Mouse (Mus musculus) CH12.LX (cell line): ENCODE measurements around the gene Rnf7. TPM values are rescaled to one million over a fixed set of nuclear protein-coding genes. Genes with fewer than 3 reads are reported as not detected.

Experiments used
- DNase-seq: peaks from one replicate; pipeline ENCODE4 v3.0.0-alpha.2; 2013; ENCODE audit errors: extremely low read depth
- H3K27ac ChIP-seq: 2 replicates; pipeline ENCODE4 v1.5.1; 2012; ENCODE audit warnings: low read depth, mild to moderate bottlenecking, control low read depth, moderate library complexity; ENCODE audit not compliant: insufficient read depth
- H3K27me3 ChIP-seq: replicated peaks from 2 replicates; pipeline ENCODE3; 2012; ENCODE audit warnings: inconsistent platforms
- H3K36me3 ChIP-seq, 2 experiments: replicated peaks in 1 of 2; 2 replicates each; pipeline versions ENCODE3 to v1.6.1; 2012; ENCODE audit warnings: inconsistent platforms in 1 of 2, low read length in 1 of 2, mild to moderate bottlenecking in 1 of 2, mixed read lengths in 1 of 2, moderate library complexity in 1 of 2; ENCODE audit not compliant: control insufficient read depth in 1 of 2, insufficient read depth in 1 of 2
- H3K4me1 ChIP-seq, 2 experiments: 2 replicates each; pipeline ENCODE4 v1.6.1; 2012; ENCODE audit warnings: inconsistent platforms in 1 of 2, moderate library complexity in 1 of 2; ENCODE audit not compliant: insufficient read depth in 2 of 2, control insufficient read depth in 1 of 2
- H3K4me2 ChIP-seq: 2 replicates; pipeline ENCODE4 v1.6.1; 2012; ENCODE audit warnings: low read depth, mild to moderate bottlenecking, control low read depth; ENCODE audit not compliant: poor library complexity, insufficient read depth, severe bottlenecking
- H3K4me3 ChIP-seq, 3 experiments: fragments of 150-350 bp in 1 of 3; sonication (generic) in 1 of 3; replicated peaks in 1 of 3; 2 replicates each; pipeline versions ENCODE3 to v1.5.1; 2011 to 2012; ENCODE audit warnings: low read depth in 2 of 3, low read length in 2 of 3, mild to moderate bottlenecking in 2 of 3, moderate library complexity in 2 of 3, control low read depth in 1 of 3, improper control_type of control experiment in 1 of 3, inconsistent platforms in 1 of 3, mixed read lengths in 1 of 3; ENCODE audit not compliant: poor library complexity in 1 of 3
- H3K79me2 ChIP-seq: replicated peaks from 2 replicates; pipeline ENCODE4 v1.6.1; 2012; ENCODE audit warnings: mild to moderate bottlenecking, moderate library complexity; ENCODE audit not compliant: control insufficient read depth, poor library complexity, insufficient read depth, severe bottlenecking; ENCODE audit errors: extremely low read depth
- H3K9ac ChIP-seq: 2 replicates; pipeline ENCODE4 v1.6.1; 2012; ENCODE audit warnings: low read depth, mild to moderate bottlenecking, control low read depth, moderate library complexity; ENCODE audit not compliant: insufficient read depth
- H3K9me3 ChIP-seq: replicated peaks from 2 replicates; pipeline ENCODE3; 2012; ENCODE audit warnings: low read length, inconsistent platforms, mixed read lengths
- E2F4 ChIP-seq: IDR thresholded peaks from 2 replicates; pipeline ENCODE4 v1.6.1; 2011; ENCODE audit warnings: low read depth, low read length, improper control_type of control experiment; ENCODE audit not compliant: insufficient replicate concordance
- JUN ChIP-seq: IDR thresholded peaks from 2 replicates; pipeline ENCODE4 v1.6.1; 2011; ENCODE audit warnings: low read depth, mild to moderate bottlenecking, low read length, improper control_type of control experiment, moderate library complexity; ENCODE audit not compliant: insufficient read depth
- JUND ChIP-seq: conservative IDR thresholded peaks from 2 replicates; pipeline ENCODE4 v1.6.1; 2011; ENCODE audit warnings: low read depth, low read length, improper control_type of control experiment
- KAT2A ChIP-seq: IDR thresholded peaks from 2 replicates; pipeline ENCODE4 v1.6.1; 2012; ENCODE audit warnings: low read length, improper control_type of control experiment, inconsistent platforms; ENCODE audit not compliant: insufficient replicate concordance
- MAX ChIP-seq: IDR thresholded peaks from 2 replicates; pipeline ENCODE4 v1.6.1; 2011; ENCODE audit warnings: low read length, improper control_type of control experiment
- MEF2A ChIP-seq: IDR thresholded peaks from 2 replicates; pipeline ENCODE4 v1.6.1; 2014; ENCODE audit warnings: low read depth, mild to moderate bottlenecking, inconsistent platforms, low read length, improper control_type of control experiment, borderline replicate concordance
- MXI1 ChIP-seq: IDR thresholded peaks from 2 replicates; pipeline ENCODE4 v1.6.1; 2011; ENCODE audit warnings: mild to moderate bottlenecking, low read depth, low read length, improper control_type of control experiment
- MYC ChIP-seq: IDR thresholded peaks from 2 replicates; pipeline ENCODE4 v1.6.1; 2011; ENCODE audit warnings: low read depth, mild to moderate bottlenecking, improper control_type of control experiment, low read length
- PAX5 ChIP-seq: IDR thresholded peaks from 2 replicates; pipeline ENCODE4 v1.6.1; 2012; ENCODE audit warnings: low read length, inconsistent platforms, mixed read lengths
- POLR2A ChIP-seq: IDR thresholded peaks from 2 replicates; pipeline ENCODE4 v1.6.1; 2011; ENCODE audit warnings: low read depth, mild to moderate bottlenecking, improper control_type of control experiment, low read length
- RCOR1 ChIP-seq: conservative IDR thresholded peaks from 2 replicates; pipeline ENCODE4 v1.6.1; 2012; ENCODE audit warnings: low read depth, mild to moderate bottlenecking, inconsistent platforms, low read length, improper control_type of control experiment
- TCF12 ChIP-seq: IDR thresholded peaks from 2 replicates; pipeline ENCODE4 v1.6.1; 2014; ENCODE audit warnings: low read depth, mild to moderate bottlenecking, inconsistent platforms, low read length, improper control_type of control experiment
- dilution Hi-C: fragments of 300-500 bp; cut with MboI; formaldehyde crosslinking; loops from 2 replicates; pipeline ENCODE4 v1.14.3; 2020; ENCODE audit warnings: low sequenced_read_pairs; ENCODE audit not compliant: extremely low pct_unique_long_range_greater_than_20kb, extremely low pct_ligation_motif_present
- in situ Hi-C: fragments of 300-500 bp; cut with MboI; formaldehyde crosslinking; loops from 3 replicates; pipeline ENCODE4 v1.14.3; 2019; ENCODE audit warnings: low sequenced_read_pairs, low pct_ligation_motif_present, low pct_unique_long_range_greater_than_20kb, mixed read lengths
- polyA plus RNA-seq: library from polyadenylated mRNA; unstranded; fragments of >175 nt; gene quantifications from 2 replicates; pipeline ENCODE4 v1.2.1, GENCODE M21; 2012; ENCODE audit warnings: low read depth; ENCODE audit not compliant: insufficient read length
- total RNA-seq, 2 experiments: library from RNA; depleted of rRNA; stranded (reverse); fragments of 300-350 nt in 1 of 2; fragments of >200 nt in 1 of 2; gene quantifications; 2 replicates each; pipeline ENCODE4 v1.2.3; 2012 to 2014

The Rnf7 gene
- total and polyA plus RNA-seq, 3 experiments, result 131 to 277 (median 135) TPM

DNA sequence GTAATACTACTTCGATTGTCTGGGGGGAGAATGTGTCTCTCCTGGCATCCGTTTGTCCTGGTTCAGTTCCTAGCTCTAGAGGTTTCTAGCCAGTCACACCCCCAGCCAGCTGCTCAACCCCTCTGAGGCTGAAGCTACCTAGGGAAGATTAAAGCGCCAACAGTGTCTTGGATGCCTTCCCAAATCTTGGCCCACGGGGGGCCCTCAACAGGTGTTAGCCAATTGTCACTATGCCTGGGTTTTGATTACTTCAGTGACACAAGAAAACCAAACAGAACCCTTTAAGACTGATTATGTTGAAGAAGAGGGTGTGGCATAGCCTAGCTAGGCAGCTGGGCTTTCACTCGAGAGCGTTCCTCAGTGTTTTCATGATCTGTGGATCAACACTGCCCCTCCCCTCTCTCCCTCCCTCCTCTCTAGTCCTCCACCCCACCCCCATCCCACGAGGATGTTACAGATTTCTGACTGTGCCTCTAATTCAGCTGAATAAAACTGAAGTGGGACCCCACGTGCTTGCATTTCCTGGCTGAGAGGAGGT is 40.1 kb downstream of the Rnf7 start:
- no peak for DNase-seq
- H3K4me2 ChIP-seq, result no peak overlapping the region
- H3K9me3 ChIP-seq, result no peaks in the 10 kb centered on the region
- no peaks in the 10 kb centered on the region for H3K36me3 ChIP-seq
- H3K79me2 ChIP-seq, result no peaks in the 10 kb centered on the region
- H3K9ac ChIP-seq, result no peak overlapping the region
- no peak for TF ChIP-seq MEF2A
- in situ Hi-C loops (no loop called here), dilution Hi-C loops (no loop called here)
- H3K4me3 ChIP-seq, result no peak overlapping the region
- H3K27me3 ChIP-seq, result no peaks in the 10 kb centered on the region
- H3K27ac ChIP-seq, result no peak overlapping the region
- H3K4me1 ChIP-seq, result peaks cover 4 to 13% of the 10 kb centered on the region in 2 experiments; a peak in 1 of 4 replicates

DNA sequence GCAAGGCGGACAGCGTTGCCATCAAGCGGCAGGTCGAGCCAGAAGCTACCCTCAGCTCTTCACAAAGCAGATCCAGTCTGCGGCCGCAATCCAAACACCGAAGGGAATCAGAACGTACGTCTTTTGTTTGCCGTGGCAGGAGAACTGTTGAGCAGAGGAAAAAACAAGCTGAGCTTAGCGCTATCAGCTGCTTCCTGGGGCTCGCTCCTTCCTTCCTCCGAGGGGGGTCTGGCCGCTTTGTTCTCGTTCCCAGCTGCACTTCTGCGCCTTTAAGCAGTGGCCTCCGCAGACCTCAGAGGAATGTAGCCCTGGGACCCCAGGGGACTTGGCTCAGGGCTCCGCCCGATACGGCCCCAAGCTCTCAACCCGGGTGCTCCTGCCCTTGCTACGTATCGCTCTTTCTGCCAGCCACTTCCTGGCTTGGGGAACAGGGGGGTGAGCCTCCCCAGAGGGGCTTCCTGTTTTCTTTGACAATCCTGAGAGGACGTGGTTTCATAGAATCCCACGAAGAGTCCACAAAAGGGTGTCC is 40.6 kb downstream of the Rnf7 start:
- in situ Hi-C loops (no loop called here), dilution Hi-C loops (no loop called here)
- no peak overlapping the region for H3K4me3 ChIP-seq
- no peaks in the 10 kb centered on the region for H3K27me3 ChIP-seq
- no peak overlapping the region for H3K4me2 ChIP-seq
- no peaks in the 10 kb centered on the region for H3K36me3 ChIP-seq
- H3K79me2 ChIP-seq, result no peaks in the 10 kb centered on the region
- DNase-seq, result no peak
- H3K9me3 ChIP-seq, result no peaks in the 10 kb centered on the region
- no peak for TF ChIP-seq MEF2A
- no peak for TF ChIP-seq E2F4
- TF ChIP-seq JUND, result no peak
- no peak for TF ChIP-seq PAX5
- no peak for TF ChIP-seq MAX
- no peak for TF ChIP-seq MYC
- no peak for TF ChIP-seq TCF12
- TF ChIP-seq POLR2A, result no peak
- no peak for TF ChIP-seq KAT2A
- no peak for TF ChIP-seq MXI1
- TF ChIP-seq JUN, result no peak
- no peak for TF ChIP-seq RCOR1
- no peak overlapping the region for H3K9ac ChIP-seq
- H3K4me1 ChIP-seq, result peaks cover 4 to 13% of the 10 kb centered on the region in 2 experiments; a peak in 1 of 4 replicates
- no peak overlapping the region for H3K27ac ChIP-seq
